ENCODE assay signal across 8 mouse cellular contexts in genomic region chr12:111539041-111539345, GRCm38 (mm10). TPM values are rescaled to one million over a fixed set of nuclear protein-coding genes. Genes with fewer than 3 reads are reported as not detected.
DNase-seq lines count a peak whose midpoint lies in the region; ATAC-seq lines count a peak whose summit lies in the region.

No protein-coding gene starts in this region.

- H3K4me2 ChIP-seq in forebrain, embryonic 15.5 days (replicated peaks), result peak overlapping the region; percentile 86

- H3K4me1 ChIP-seq in erythroblast, embryonic 14.5 days (ENCODE audit: control insufficient read depth), result peaks cover 66% of the 10 kb centered on the region
- H3K4me1 ChIP-seq in forebrain, embryonic 15.5 days, result peaks cover 34% of the 10 kb centered on the region

- peak overlapping the region; percentile 74 for H3K4me3 ChIP-seq in erythroblast, embryonic 14.5 days (replicated peaks)
- H3K4me3 ChIP-seq in forebrain, embryonic 15.5 days, result peak overlapping the region; percentile 85
- H3K4me3 ChIP-seq in macrophage (ENCODE audit: inconsistent target), result peak overlapping the region; percentile 73

- intact Hi-C loops in gastrocnemius, postnatal 36 days (cut with DNase I), result loop anchor here (2.0 kb wide), 1 partner anchor 36 kb away; the partner anchor contains the start of gene Mark3

- DNase-seq in CD8-positive naive resting alpha-beta T cell, adult 2 months (ENCODE audit: low read depth in 2 of 2, low spot score in 2 of 2), result peak; percentile 29 to 31
- DNase-seq in gastrocnemius, postnatal 36 days, result no peak
- no peak for DNase-seq in cerebellum, adult 11 months

- ATAC-seq in erythroblast, adult 5-6 weeks (replicated peaks; ENCODE audit: low FRiP score, poor library complexity, severe bottlenecking), result no peak
- no peak for ATAC-seq in forebrain, embryonic 15.5 days (replicated peaks)
- ATAC-seq in granulocyte monocyte progenitor cell, adult 5-6 weeks (replicated peaks; ENCODE audit: poor library complexity, severe bottlenecking), result no peak

- peak overlapping the region; percentile 97 for H3K27ac ChIP-seq in forebrain, embryonic 15.5 days (replicated peaks)
- H3K27ac ChIP-seq in macrophage, result peak overlapping the region; percentile 47

- H3K79me2 ChIP-seq in macrophage (ENCODE audit: inconsistent target), result peaks cover 53% of the 10 kb centered on the region

- H3K9me3 ChIP-seq in erythroblast, embryonic 14.5 days (ENCODE audit: control insufficient read depth, low read length), result peaks cover 2% of the 10 kb centered on the region; the same call in 1 of the 2 replicates
- H3K9me3 ChIP-seq in forebrain, embryonic 15.5 days, result no peaks in the 10 kb centered on the region

- 1% methylated on average over 18 of the region's 18 CpGs for WGBS in forebrain, embryonic 15.5 days
- WGBS in macrophage (ENCODE audit: missing documents), result under 1% methylated on average over 18 of the region's 18 CpGs

- H3K9ac ChIP-seq in forebrain, embryonic 15.5 days (replicated peaks), result peak overlapping the region; percentile 88

- H3K27me3 ChIP-seq in erythroblast, embryonic 14.5 days (ENCODE audit: control insufficient read depth), result peaks cover 12% of the 10 kb centered on the region
- no peaks in the 10 kb centered on the region for H3K27me3 ChIP-seq in forebrain, embryonic 15.5 days

- H3K36me3 ChIP-seq in erythroblast, embryonic 14.5 days (ENCODE audit: control insufficient read depth), result peaks cover 54% of the 10 kb centered on the region
- H3K36me3 ChIP-seq in forebrain, embryonic 15.5 days, result peaks cover 49% of the 10 kb centered on the region
- H3K36me3 ChIP-seq in macrophage (ENCODE audit: inconsistent target), result peaks cover 49% of the 10 kb centered on the region

RNA-seq across cellular contexts. Expression of gene Eif5, which starts 1.2 kb away (rescaled TPM):
- polyA plus RNA-seq in erythroblast, embryonic 14.5 days (2012), result 16.6 and 23.0 TPM in 2 replicates
- total RNA-seq in erythroblast, adult 5-6 weeks (2015; ENCODE audit: low replicate concordance), result 1,226 and 1,283 TPM in 2 replicates
- total RNA-seq in erythroblast, adult 5-6 weeks (2017; ENCODE audit: low replicate concordance), result 1,807 and 1,822 TPM in 2 replicates
- polyA plus RNA-seq in forebrain, embryonic 15.5 days (2015; fragmentation: Nextera tagmentation; extraction: Ambion mirVana), result 620 and 638 TPM in 2 replicates
- 100 to 1,000 TPM; 230 to 869 (median 471) TPM for total RNA-seq in macrophage (2018; cell fraction: chromatin; rRNA removed)
- 100 to 1,000 TPM; 113 to 172 (median 137) TPM for total RNA-seq in macrophage (2018; cell fraction: cytosol; rRNA removed)
- 100 to 1,000 TPM; 203 to 899 (median 388) TPM for total RNA-seq in macrophage (2018; cell fraction: nucleus; rRNA removed)
- 111 to 154 TPM (median 137 TPM) in 3 replicates for polyA plus RNA-seq in macrophage (2018)
- total RNA-seq in granulocyte monocyte progenitor cell, adult 5-6 weeks (2014; fragmentation: Nextera tagmentation), result 197 and 224 TPM in 2 replicates
- 290 and 339 TPM in 2 replicates for total RNA-seq in granulocyte monocyte progenitor cell, adult 5-6 weeks (2017)
- 100 to 1,000 TPM; 123 to 146 TPM for total RNA-seq in gastrocnemius, postnatal 36 days (2021)

RNA-seq across cellular contexts. Expression of gene Mark3, which starts 35.3 kb away (rescaled TPM):
- 2.0 and 2.4 TPM in 2 replicates for polyA plus RNA-seq in erythroblast, embryonic 14.5 days (2012)
- 124 and 158 TPM in 2 replicates for total RNA-seq in erythroblast, adult 5-6 weeks (2015; ENCODE audit: low replicate concordance)
- 138 and 180 TPM in 2 replicates for total RNA-seq in erythroblast, adult 5-6 weeks (2017; ENCODE audit: low replicate concordance)
- 46.1 and 54.4 TPM in 2 replicates for polyA plus RNA-seq in forebrain, embryonic 15.5 days (2015; fragmentation: Nextera tagmentation; extraction: Ambion mirVana)
- 100 to 1,000 TPM; 131 to 209 (median 169) TPM for total RNA-seq in macrophage (2018; cell fraction: chromatin; rRNA removed)
- 10 to 100 TPM; 20.3 to 30.6 (median 24.8) TPM for total RNA-seq in macrophage (2018; cell fraction: cytosol; rRNA removed)
- total RNA-seq in macrophage (2018; cell fraction: nucleus; rRNA removed), result 100 to 1,000 TPM in 12 of 26 experiments, 10 to 100 TPM in 14; 62.6 to 145 (median 97.2) TPM
- polyA plus RNA-seq in macrophage (2018), result 20.7 to 24.6 TPM (median 23.1 TPM) in 3 replicates
- 55.8 and 61.7 TPM in 2 replicates for total RNA-seq in granulocyte monocyte progenitor cell, adult 5-6 weeks (2014; fragmentation: Nextera tagmentation)
- 61.3 and 71.8 TPM in 2 replicates for total RNA-seq in granulocyte monocyte progenitor cell, adult 5-6 weeks (2017)
- total RNA-seq in gastrocnemius, postnatal 36 days (2021), result 10 to 100 TPM; 49.6 to 51.3 TPM

RNA-seq across cellular contexts. Expression of gene Gm266, which starts 53.4 kb away (rescaled TPM):
- not detected in 2 replicates for polyA plus RNA-seq in erythroblast, embryonic 14.5 days (2012)
- not detected in 2 replicates for total RNA-seq in erythroblast, adult 5-6 weeks (2015; ENCODE audit: low replicate concordance)
- total RNA-seq in erythroblast, adult 5-6 weeks (2017; ENCODE audit: low replicate concordance), result not detected in 2 replicates
- polyA plus RNA-seq in forebrain, embryonic 15.5 days (2015; fragmentation: Nextera tagmentation; extraction: Ambion mirVana), result 0.55 and 0.79 TPM in 2 replicates
- not detected for total RNA-seq in macrophage (2018; cell fraction: chromatin; rRNA removed)
- total RNA-seq in macrophage (2018; cell fraction: cytosol; rRNA removed), result under 1 TPM in 2 of 26 experiments, not detected in 24; 0.10 to 0.14 TPM
- under 1 TPM in 1 of 26 experiments, not detected in 25; 0.86 TPM for total RNA-seq in macrophage (2018; cell fraction: nucleus; rRNA removed)
- not detected in 3 replicates for polyA plus RNA-seq in macrophage (2018)
- not detected in 2 replicates for total RNA-seq in granulocyte monocyte progenitor cell, adult 5-6 weeks (2014; fragmentation: Nextera tagmentation)
- not detected in 2 replicates for total RNA-seq in granulocyte monocyte progenitor cell, adult 5-6 weeks (2017)
- total RNA-seq in gastrocnemius, postnatal 36 days (2021), result under 1 TPM; 0.69 to 0.84 TPM

Comparison
In these comparisons a context has a peak if more than half of its experiments do, and no peak if none do; other contexts are left out.
1. DNase-seq: peak in CD8-positive naive resting alpha-beta T cell, adult 2 months (2 of 2); none in gastrocnemius, postnatal 36 days (0 of 2) and cerebellum, adult 11 months (single experiment).
2. Peak in every context shown above with its lines, with median percentiles within 50 percentile points of each other: H3K4me3 ChIP-seq.